Mouse (Mus musculus): ENCODE data around the gene Tnfsf13. TPM values are rescaled to one million over a fixed set of nuclear protein-coding genes. Genes with fewer than 3 reads are reported as not detected.
A peak's percentile ranks its signal among the peaks of the same experiment; 100 is the strongest.
"Not testable (repeated sequence)": the region's sequence is repeated elsewhere in the genome, so short reads cannot be mapped to it uniquely, and the experiment has no call there.

Gene Tnfsf13
- polyA plus RNA-seq, 1 experiment from 2014 or later, result 0.53 TPM

DNA sequence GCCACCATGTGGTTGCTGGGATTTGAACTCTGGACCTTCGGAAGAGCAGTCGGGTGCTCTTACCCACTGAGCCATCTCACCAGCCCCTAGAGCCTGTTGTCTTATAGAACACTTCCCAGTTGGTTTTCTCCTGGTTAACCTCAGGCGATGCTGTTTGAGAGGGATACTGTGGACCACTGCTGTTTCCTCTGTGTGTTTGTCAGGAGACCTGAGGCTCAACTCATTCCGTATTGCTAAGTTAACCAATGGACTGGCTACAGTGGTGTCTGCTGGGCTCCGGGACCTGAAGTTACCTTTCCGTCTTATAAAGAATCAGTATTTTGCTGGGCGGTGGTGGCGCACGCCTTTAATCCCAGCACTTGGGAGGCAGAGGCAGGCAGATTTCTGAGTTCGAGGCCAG lies 17.3 kb upstream of the Tnfsf13 start:
- H3K9ac ChIP-seq; H3K4me3 ChIP-seq (replicated peaks); H3K27ac ChIP-seq; H3K9me3 ChIP-seq (replicated peaks); H3K36me3 ChIP-seq; H3K4me2 ChIP-seq; ATAC-seq (replicated peaks; ENCODE audit: low FRiP score); H3K27me3 ChIP-seq; H3K4me1 ChIP-seq: not testable (repeated sequence)
- 94% methylated on average over 10 of the region's 10 CpGs for WGBS

- Histone ChIP-seq H3K4me1 (peaks cover 18% of the 10 kb centered on the region), H3K27ac (no peak overlapping the region), H3K9ac (no peak overlapping the region), H3K27me3 (no peaks in the 10 kb centered on the region), H3K4me3 (replicated peaks) (no peak overlapping the region), H3K36me3 (no peaks in the 10 kb centered on the region), H3K4me2 (no peak overlapping the region), H3K9me3 (replicated peaks) (0 out of 2 replicates have a peak, but pooled peaks cover 3% of the 10 kb centered on the region)
- ATAC-seq (replicated peaks; ENCODE audit: low FRiP score), result no peak
- WGBS, result 39% methylated on average over 1 of the region's 1 CpGs
These were observed 14.0 kb upstream of the Tnfsf13 start for GRCm38 (mm10) chr11:69699595-69699994.

DNA sequence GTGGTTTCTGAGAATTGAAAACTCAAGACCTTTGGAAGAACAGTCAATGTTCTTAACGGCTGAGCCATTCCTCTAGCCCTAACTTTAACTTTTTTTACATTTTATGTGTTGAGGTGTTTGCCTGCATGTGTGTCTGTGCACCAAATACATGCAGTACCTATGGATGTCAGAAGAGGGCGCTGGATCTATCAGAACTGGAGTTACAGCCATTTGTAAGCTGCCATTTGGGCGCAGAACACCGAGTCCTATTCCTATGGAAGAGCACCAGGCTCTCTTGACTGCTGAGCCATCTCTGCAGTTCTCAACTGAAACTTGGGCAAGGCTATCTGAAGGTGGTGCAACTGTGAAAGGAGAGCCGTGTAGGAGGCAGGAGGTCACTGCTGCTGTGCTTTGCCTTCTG lies 13.0 kb upstream of the Tnfsf13 start:
- WGBS, result 77% methylated on average over 5 of the region's 5 CpGs
- Histone ChIP-seq H3K9me3 (replicated peaks) (0 out of 2 replicates have a peak, but pooled peaks cover 3% of the 10 kb centered on the region), H3K4me2 (no peak overlapping the region), H3K36me3 (no peaks in the 10 kb centered on the region), H3K4me3 (replicated peaks) (no peak overlapping the region), H3K27ac (no peak overlapping the region), H3K9ac (no peak overlapping the region), H3K27me3 (no peaks in the 10 kb centered on the region), H3K4me1 (peaks cover 18% of the 10 kb centered on the region)
- no peak for ATAC-seq (replicated peaks; ENCODE audit: low FRiP score)

DNA sequence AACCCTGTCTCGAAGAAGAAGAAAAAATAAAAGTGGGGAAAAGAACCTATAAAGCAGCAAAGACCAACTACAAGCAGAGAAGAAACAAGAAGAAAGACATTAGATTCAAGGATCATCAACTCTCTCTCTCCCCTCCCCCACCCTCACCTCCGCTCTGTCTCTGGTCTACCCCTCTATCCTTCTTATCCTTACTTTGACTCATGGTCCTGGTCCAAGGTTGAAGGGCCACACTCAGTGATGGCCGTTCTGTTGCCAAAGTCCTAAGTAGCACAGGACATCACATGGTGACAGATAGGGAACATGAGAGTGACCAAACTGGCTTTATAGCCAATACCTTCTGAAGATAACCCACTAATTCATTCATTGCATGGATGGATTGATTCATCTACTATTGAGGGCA lies 11.8 kb upstream of the Tnfsf13 start:
- no peak for ATAC-seq (replicated peaks; ENCODE audit: low FRiP score)
- Histone ChIP-seq H3K4me2 (no peak overlapping the region), H3K27ac (no peak overlapping the region), H3K9me3 (replicated peaks) (0 out of 2 replicates have a peak, but pooled peaks cover 3% of the 10 kb centered on the region), H3K36me3 (no peaks in the 10 kb centered on the region), H3K4me1 (peaks cover 25% of the 10 kb centered on the region), H3K4me3 (replicated peaks) (no peak overlapping the region), H3K27me3 (no peaks in the 10 kb centered on the region), H3K9ac (no peak overlapping the region)
- WGBS, result 89% methylated on average over 3 of the region's 3 CpGs

DNA sequence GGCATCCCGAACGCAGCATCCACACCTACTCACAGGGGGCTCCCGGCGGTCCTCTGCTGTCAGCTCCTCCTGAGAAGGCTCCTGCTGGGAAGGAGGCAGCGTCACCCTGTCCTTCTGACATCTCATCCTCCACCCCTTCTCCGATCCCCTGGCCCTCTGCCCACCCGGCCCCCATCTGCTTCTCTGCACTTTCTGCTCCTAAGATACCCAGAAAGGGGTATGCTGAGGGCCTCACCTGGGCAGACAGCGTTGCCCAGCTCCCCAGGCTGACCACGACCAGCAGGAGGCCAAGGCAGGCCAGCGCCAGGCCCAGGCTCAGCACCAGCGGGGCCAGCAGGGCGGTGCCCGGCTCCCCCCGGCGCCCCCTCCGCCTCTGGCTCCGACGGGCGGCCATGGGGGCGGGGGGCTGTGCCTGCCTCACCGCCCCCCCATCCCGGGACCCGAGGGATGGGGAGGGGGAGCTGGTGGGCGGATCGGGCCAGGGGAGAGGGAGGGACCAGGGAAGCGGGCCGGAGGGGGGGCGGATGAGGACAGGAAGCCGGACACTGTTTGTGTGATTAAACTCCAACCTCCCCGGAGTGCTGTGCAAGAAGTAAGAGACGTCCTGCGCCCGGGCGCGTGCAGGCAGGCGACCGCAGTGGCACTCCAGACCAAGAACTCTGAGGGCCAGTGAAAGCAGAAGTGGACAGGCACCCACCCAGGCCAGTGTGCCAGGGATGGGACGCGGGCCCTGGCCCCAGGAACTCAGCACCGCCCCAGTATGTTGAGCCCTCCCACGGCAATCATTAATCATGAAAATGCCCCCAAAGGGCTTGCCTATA lies 10.0 kb upstream of the Tnfsf13 start, which contains the start of the genes Tnfsf12 and Tnfsfm13:
Tnfsf12 (minus strand) TSS at position 489 of the 821 bp plus-strand sequence.
Tnfsfm13 (minus strand) TSS at position 738 of the 821 bp plus-strand sequence.
- Histone ChIP-seq H3K9me3 (replicated peaks) (0 out of 2 replicates have a peak, but pooled peaks cover 3% of the 10 kb centered on the region), H3K4me2 (peak within 1 kb of the TSS; percentile 91), H3K36me3 (no peaks in the 10 kb centered on the region), H3K27ac (peak within 1 kb of the TSS; percentile 91), H3K27me3 (no peaks in the 10 kb centered on the region), H3K9ac (peak within 1 kb of the TSS; percentile 79), H3K4me3 (replicated peaks) (peak within 1 kb of the TSS; percentile 61), H3K4me1 (peaks cover 25% of the 10 kb centered on the region)
- peak; percentile 86 for ATAC-seq (replicated peaks; ENCODE audit: low FRiP score)
- WGBS, result under 1% methylated on average over 37 of the region's 41 CpGs

GRCm38 (mm10) chr11:69695046-69695360 lies 9.4 kb upstream of the Tnfsf13 start:
- peak overlapping the region; percentile 61 for H3K4me3 ChIP-seq (replicated peaks)
- peak overlapping the region; percentile 91 for H3K27ac ChIP-seq
- H3K36me3 ChIP-seq, result no peaks in the 10 kb centered on the region
- H3K9ac ChIP-seq, result peak overlapping the region; percentile 79
- H3K4me2 ChIP-seq, result peak overlapping the region; percentile 91
- no peaks in the 10 kb centered on the region for H3K27me3 ChIP-seq
- ATAC-seq (replicated peaks; ENCODE audit: low FRiP score), result no peak; the same call in 1 of the 2 replicates
- H3K4me1 ChIP-seq, result peaks cover 25% of the 10 kb centered on the region
- 29% methylated on average over 6 of the region's 6 CpGs for WGBS
- 0 out of 2 replicates have a peak, but pooled peaks cover 3% of the 10 kb centered on the region for H3K9me3 ChIP-seq (replicated peaks)

DNA sequence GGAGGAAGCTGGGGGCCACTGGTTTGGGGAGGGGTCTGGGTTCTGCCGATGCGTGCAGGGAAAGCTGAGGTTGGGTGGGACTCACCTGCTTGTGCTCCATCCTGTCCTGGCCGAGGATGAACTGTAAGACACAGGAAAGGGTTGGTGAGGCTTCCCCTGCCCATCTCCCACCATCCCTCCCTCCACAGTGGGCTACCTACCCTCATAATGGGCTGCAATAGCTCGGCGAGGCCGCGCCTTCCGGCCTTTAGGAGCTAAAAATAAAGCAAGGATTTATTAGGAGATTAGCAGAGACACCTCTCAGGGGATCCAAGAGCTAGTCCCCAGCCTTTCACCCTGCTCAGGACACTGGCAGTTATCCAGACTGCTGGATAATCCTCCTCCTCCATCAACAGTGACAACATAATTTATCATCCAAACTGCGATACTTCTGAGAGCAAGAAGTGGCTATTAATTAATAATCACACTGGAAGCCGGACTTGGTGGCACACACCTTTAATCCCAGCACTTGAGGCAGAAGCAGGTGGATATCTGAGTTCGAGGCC lies 7.9 kb upstream of the Tnfsf13 start:
- Histone ChIP-seq H3K4me1 (peaks cover 25% of the 10 kb centered on the region), H3K4me2 (no peak overlapping the region), H3K27me3 (no peaks in the 10 kb centered on the region), H3K9me3 (replicated peaks) (0 out of 2 replicates have a peak, but pooled peaks cover 2% of the 10 kb centered on the region), H3K4me3 (replicated peaks) (no peak overlapping the region), H3K36me3 (no peaks in the 10 kb centered on the region), H3K27ac (peak overlapping the region; percentile 18; the same call in 1 of the 2 replicates), H3K9ac (no peak overlapping the region)
- 53% methylated on average over 11 of the region's 11 CpGs for WGBS
- no peak for ATAC-seq (replicated peaks; ENCODE audit: low FRiP score)

DNA sequence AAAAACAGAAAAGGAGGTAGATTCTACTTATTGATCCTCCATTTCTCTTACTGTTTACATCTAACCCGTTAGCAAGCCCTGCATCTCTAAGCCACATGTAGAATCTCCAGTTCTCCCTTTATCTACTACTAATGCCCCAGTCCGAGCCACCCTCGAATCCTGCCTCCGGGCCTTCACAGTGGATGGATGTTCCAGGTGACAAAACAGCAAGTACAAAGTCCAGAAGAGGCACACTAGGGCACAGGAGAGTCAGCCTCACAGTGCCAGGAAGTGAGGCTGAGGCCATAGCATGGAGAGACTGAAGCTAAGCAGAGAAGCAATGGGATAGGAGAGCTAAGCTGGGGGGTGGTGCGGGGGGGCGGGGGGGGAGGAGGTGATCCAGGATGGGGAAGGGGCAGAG lies 7.3 kb upstream of the Tnfsf13 start:
- no peak for ATAC-seq (replicated peaks; ENCODE audit: low FRiP score)
- Histone ChIP-seq H3K9ac (no peak overlapping the region), H3K9me3 (replicated peaks) (no peaks in the 10 kb centered on the region), H3K36me3 (no peaks in the 10 kb centered on the region), H3K27me3 (no peaks in the 10 kb centered on the region), H3K4me2 (no peak overlapping the region), H3K4me3 (replicated peaks) (no peak overlapping the region), H3K27ac (peak overlapping the region; percentile 18; the same call in 1 of the 2 replicates), H3K4me1 (peaks cover 25% of the 10 kb centered on the region)
- 86% methylated on average over 6 of the region's 6 CpGs for WGBS

DNA sequence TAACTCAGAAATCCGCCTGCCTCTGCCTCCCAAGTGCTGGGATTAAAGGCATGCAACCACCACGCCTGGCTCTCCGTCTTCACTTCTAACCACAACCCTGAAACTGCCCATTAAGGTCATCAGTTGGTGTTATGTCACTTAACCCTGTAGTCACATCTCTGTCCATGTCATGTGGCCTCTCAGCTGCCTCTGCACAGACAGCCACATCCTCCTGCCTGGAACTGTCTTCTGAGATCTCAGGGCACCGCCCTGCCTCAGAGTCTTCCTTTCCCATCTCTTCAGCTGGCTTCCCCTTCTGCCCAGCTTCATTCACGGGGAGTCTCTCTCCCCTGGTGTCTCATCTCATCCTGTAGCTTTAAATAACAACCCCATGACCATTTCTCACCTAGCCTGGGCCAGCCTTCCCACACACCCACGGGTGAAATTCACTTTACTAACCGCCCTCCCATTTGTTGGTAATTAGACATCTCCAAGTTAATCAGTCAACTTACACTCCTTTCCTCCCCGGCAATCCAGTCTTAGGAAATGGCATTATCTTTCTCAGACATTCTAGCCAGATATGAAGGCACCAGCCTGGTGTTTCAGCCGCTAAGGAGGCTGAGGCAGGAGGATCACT lies 6.7 kb upstream of the Tnfsf13 start:
- Histone ChIP-seq H3K9ac (no peak overlapping the region), H3K36me3 (no peaks in the 10 kb centered on the region), H3K27me3 (no peaks in the 10 kb centered on the region), H3K4me3 (replicated peaks) (no peak overlapping the region), H3K9me3 (replicated peaks) (no peaks in the 10 kb centered on the region), H3K4me2 (no peak overlapping the region), H3K27ac (peak overlapping the region; percentile 7; the same call in 1 of the 2 replicates), H3K4me1 (peaks cover 25% of the 10 kb centered on the region)
- ATAC-seq (replicated peaks; ENCODE audit: low FRiP score), result no peak
- 65% methylated on average over 9 of the region's 9 CpGs for WGBS

- Histone ChIP-seq H3K9me3 (replicated peaks) (no peaks in the 10 kb centered on the region), H3K27me3 (no peaks in the 10 kb centered on the region), H3K27ac (no peak overlapping the region), H3K9ac (no peak overlapping the region), H3K4me2 (no peak overlapping the region), H3K4me3 (replicated peaks) (no peak overlapping the region), H3K36me3 (no peaks in the 10 kb centered on the region), H3K4me1 (peaks cover 35% of the 10 kb centered on the region)
- 90% methylated on average over 1 of the region's 1 CpGs for WGBS
- no peak for ATAC-seq (replicated peaks; ENCODE audit: low FRiP score)
These were observed 4.3 kb upstream of the Tnfsf13 start for GRCm38 (mm10) chr11:69689891-69690290.

DNA sequence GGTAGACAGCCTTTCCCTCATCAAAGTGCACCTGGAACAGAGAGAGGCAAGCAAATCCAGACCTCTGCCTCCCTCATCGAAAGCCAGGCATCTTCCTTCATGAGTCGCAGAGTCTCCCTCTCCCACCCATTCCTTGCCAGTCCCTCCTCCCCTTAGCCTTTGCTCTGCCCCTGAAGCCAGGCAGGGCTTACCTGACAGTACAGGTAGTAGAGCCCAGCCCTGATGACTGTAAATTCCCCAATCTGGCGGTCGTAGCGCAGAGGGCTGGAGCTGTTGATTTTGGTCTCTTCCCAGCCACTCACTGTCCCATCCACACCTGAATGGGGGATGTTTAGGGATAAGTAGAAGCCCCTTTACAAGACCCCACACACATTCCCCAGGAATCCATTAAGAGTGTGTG lies 1.5 kb upstream of the Tnfsf13 start:
- Histone ChIP-seq H3K27me3 (no peaks in the 10 kb centered on the region), H3K9ac (no peak overlapping the region), H3K4me2 (no peak overlapping the region), H3K4me1 (peaks cover 33% of the 10 kb centered on the region), H3K9me3 (replicated peaks) (no peaks in the 10 kb centered on the region), H3K36me3 (no peaks in the 10 kb centered on the region), H3K27ac (peak overlapping the region; percentile 7; the same call in 1 of the 2 replicates), H3K4me3 (replicated peaks) (no peak overlapping the region)
- ATAC-seq (replicated peaks; ENCODE audit: low FRiP score), result no peak
- WGBS, result 61% methylated on average over 5 of the region's 5 CpGs

DNA sequence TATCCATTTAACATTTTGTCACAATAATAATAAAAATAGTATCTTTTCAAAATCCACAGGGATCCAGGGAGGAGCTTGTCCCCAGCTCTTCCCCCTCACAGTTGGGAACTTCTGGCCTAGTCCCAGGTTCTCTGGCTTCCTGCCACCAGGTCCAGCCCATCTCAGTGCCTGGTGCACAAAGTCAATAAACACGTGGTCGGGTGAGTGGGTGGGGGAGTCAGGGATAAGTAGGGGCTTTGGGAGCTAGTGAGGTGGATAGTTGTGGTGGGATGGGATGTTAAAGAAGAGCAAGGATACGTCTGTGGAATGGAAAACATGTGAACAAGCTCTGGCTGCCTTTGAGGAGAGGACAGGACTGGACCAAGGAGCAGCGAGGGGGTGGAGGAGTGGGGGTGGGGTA lies 793 bp upstream of the Tnfsf13 start:
- Histone ChIP-seq H3K36me3 (no peaks in the 10 kb centered on the region), H3K27ac (peak overlapping the region; percentile 7; the same call in 1 of the 2 replicates), H3K9ac (no peak overlapping the region), H3K27me3 (no peaks in the 10 kb centered on the region), H3K4me2 (no peak overlapping the region), H3K4me1 (peaks cover 35% of the 10 kb centered on the region), H3K9me3 (replicated peaks) (no peaks in the 10 kb centered on the region), H3K4me3 (replicated peaks) (no peak overlapping the region)
- no peak for ATAC-seq (replicated peaks; ENCODE audit: low FRiP score)
- WGBS, result 15% methylated on average over 4 of the region's 4 CpGs

Measured in kidney, embryonic 15.5 days (tissue).